Comparison of ENCODE assay signal across 17 mouse cellular contexts in genomic region chr1:34051251-34051650, GRCm38 (mm10).
DNase-seq lines count a peak whose midpoint lies in the region; ATAC-seq and TF ChIP-seq lines count a peak whose summit lies in the region.
"Had no signal": no experiment of that assay in that cellular context is flagged by ENCODE, and none has a peak within 500 bp of the region (broad histone marks: within the 10 kb centered on the region; RNA-seq: fewer than 3 reads in every experiment).

No protein-coding gene starts in this region.

- no peak overlapping the region for H3K4me2 ChIP-seq in kidney, postnatal 0 days (ENCODE audit: low read length)
- H3K4me2 ChIP-seq: hindbrain, embryonic 14.5 days; limb, embryonic 15.5 days; lung, embryonic 14.5 days; neural tube, embryonic 13.5 days had no signal

- 0 out of 2 replicates have a peak, but pooled peaks have one; percentile 29 for TF ChIP-seq EP300 in heart, adult 2 months (IDR thresholded peaks at IDR 0.05; ENCODE audit: insufficient read depth, low read depth, low read length)

- peaks cover 19% of the 10 kb centered on the region for H3K36me3 ChIP-seq in heart, adult 2 months (ENCODE audit: control insufficient read depth, insufficient read depth, low read length)
- no peaks in the 10 kb centered on the region for H3K36me3 ChIP-seq in kidney, postnatal 0 days (ENCODE audit: insufficient read depth, low read length)
- no peaks in the 10 kb centered on the region for H3K36me3 ChIP-seq in E14TG2a.4 (ENCODE audit: insufficient read depth, low read length)
- H3K36me3 ChIP-seq: embryonic facial prominence, embryonic 10.5 days; G1E; limb, embryonic 15.5 days; neural tube, embryonic 13.5 days had no signal

- H3K79me2 ChIP-seq in heart, adult 2 months (replicated peaks; ENCODE audit: control insufficient read depth, insufficient read depth, low read length), result peaks cover 14% of the 10 kb centered on the region

- intact Hi-C loops in heart, adult 2 months (cut with DNase I), result no loop called here

- 62% methylated on average over 3 of the region's 3 CpGs for whole genome bisulfite sequencing in heart, adult 2 months
- 50% methylated on average over 3 of the region's 3 CpGs for WGBS in kidney, postnatal 0 days

- H3K4me1 ChIP-seq in heart, adult 2 months (ENCODE audit: control insufficient read depth, insufficient read depth, low read length), result peaks cover 22% of the 10 kb centered on the region
- no peaks in the 10 kb centered on the region for H3K4me1 ChIP-seq in kidney, postnatal 0 days (replicated peaks; ENCODE audit: insufficient read depth, low read length)
- H3K4me1 ChIP-seq in E14TG2a.4 (replicated peaks; ENCODE audit: low read depth, low read length), result peaks cover 75% of the 10 kb centered on the region
- H3K4me1 ChIP-seq: limb, embryonic 15.5 days had no signal

- peak in 1 of 2 experiments; percentile 38 for DNase-seq in heart, adult 2 months
- no peak for DNase-seq in heart, postnatal 4 days
- DNase-seq in kidney, postnatal 0 days (ENCODE audit: low spot score), result no peak
- DNase-seq in kidney, adult 18-20 months, result no peak
- peak; percentile 50 for DNase-seq in NIH3T3 (ENCODE audit: low read depth)
- DNase-seq in lung, postnatal 14 days, result no peak
- DNase-seq: cerebellum, adult 11 months; layer of hippocampus, postnatal 36 days; lung, embryonic 14.5 days; thymus, postnatal 25 days had no signal

- 0 out of 2 replicates have a peak, but pooled peaks have one; percentile 40 for ATAC-seq in kidney, postnatal 0 days (replicated peaks; ENCODE audit: low FRiP score, low read depth)
- ATAC-seq: intestine, postnatal 0 days had no signal

- no peaks in the 10 kb centered on the region for H3K27me3 ChIP-seq in heart, adult 2 months (ENCODE audit: control insufficient read depth, insufficient read depth, low read length)
- no peaks in the 10 kb centered on the region for H3K27me3 ChIP-seq in kidney, postnatal 0 days (ENCODE audit: insufficient read depth, low read length)
- no peaks in the 10 kb centered on the region for H3K27me3 ChIP-seq in E14TG2a.4 (ENCODE audit: insufficient read depth, low read length)
- H3K27me3 ChIP-seq: limb, embryonic 15.5 days; neural tube, embryonic 13.5 days had no signal

- no peaks in the 10 kb centered on the region for H3K9me3 ChIP-seq in kidney, postnatal 0 days (replicated peaks; ENCODE audit: low read length)
- no peaks in the 10 kb centered on the region for H3K9me3 ChIP-seq in E14TG2a.4 (ENCODE audit: low read length)
- H3K9me3 ChIP-seq: embryonic facial prominence, embryonic 10.5 days; G1E; limb, embryonic 15.5 days; neural tube, embryonic 13.5 days had no signal

- no peak for TF ChIP-seq CTCF in heart, adult 2 months (IDR thresholded peaks at IDR 0.05)
- no peak for TF ChIP-seq CTCF in kidney, postnatal 0 days (IDR thresholded peaks at IDR 0.05; ENCODE audit: low read depth)
- TF ChIP-seq CTCF in E14TG2a.4 (conservative IDR thresholded peaks at IDR 0.05; ENCODE audit: low read length), result no peak

- H3K27ac ChIP-seq in heart, adult 2 months, result peak overlapping the region; percentile 49
- no peak overlapping the region for H3K27ac ChIP-seq in kidney, postnatal 0 days
- H3K27ac ChIP-seq: hindbrain, embryonic 14.5 days; limb, embryonic 15.5 days; neural tube, embryonic 13.5 days had no signal

- no peak overlapping the region for H3K9ac ChIP-seq in heart, adult 2 months (ENCODE audit: low read depth, low read length)
- no peak overlapping the region for H3K9ac ChIP-seq in kidney, postnatal 0 days (ENCODE audit: low read depth, low read length)
- H3K9ac ChIP-seq: hindbrain, embryonic 14.5 days; limb, embryonic 15.5 days; lung, embryonic 14.5 days; neural tube, embryonic 13.5 days had no signal

- no peak for TF ChIP-seq POLR2A in heart, adult 2 months (IDR thresholded peaks at IDR 0.05; ENCODE audit: insufficient read depth, low read depth, low read length)

- no peak overlapping the region for H3K4me3 ChIP-seq in heart, adult 2 months
- H3K4me3 ChIP-seq in kidney, postnatal 0 days (replicated peaks; ENCODE audit: low read depth, low read length), result no peak overlapping the region
- H3K4me3 ChIP-seq in E14TG2a.4 (replicated peaks; ENCODE audit: low read length), result 0 out of 2 replicates have a peak overlapping the region, but pooled peaks have one; percentile 21
- H3K4me3 ChIP-seq: embryonic facial prominence, embryonic 10.5 days; limb, embryonic 15.5 days; neural tube, embryonic 13.5 days had no signal
